Mouse (Mus musculus) layer of hippocampus, postnatal 25 days (tissue): ENCODE results near the gene Ccdc78. TPM values are rescaled to one million over a fixed set of nuclear protein-coding genes. Genes with fewer than 3 reads are reported as not detected.
"Not testable (repeated sequence)": the region's sequence is repeated elsewhere in the genome, so short reads cannot be mapped to it uniquely, and the experiment has no call there.

Experiments
- DNase-seq, 2 experiments: peaks; one replicate each; pipeline ENCODE4 v3.0.0; 2022; ENCODE audit warnings: mixed read lengths in 2 of 2, low spot score in 1 of 2; ENCODE audit errors: extremely low spot score in 1 of 2
- total RNA-seq, 2 experiments: library from RNA; stranded (reverse); gene quantifications; 2 replicates each; pipeline ENCODE4 v1.2.3; 2021

The Ccdc78 gene
- total RNA-seq: not detected

- no peak for DNase-seq
These were observed at the start of gene Ccdc78 for GRCm38 (mm10) chr17:25786280-25786679. Gene Ccdc78, plus strand, starts transcription at chr17:25786580.

DNA sequence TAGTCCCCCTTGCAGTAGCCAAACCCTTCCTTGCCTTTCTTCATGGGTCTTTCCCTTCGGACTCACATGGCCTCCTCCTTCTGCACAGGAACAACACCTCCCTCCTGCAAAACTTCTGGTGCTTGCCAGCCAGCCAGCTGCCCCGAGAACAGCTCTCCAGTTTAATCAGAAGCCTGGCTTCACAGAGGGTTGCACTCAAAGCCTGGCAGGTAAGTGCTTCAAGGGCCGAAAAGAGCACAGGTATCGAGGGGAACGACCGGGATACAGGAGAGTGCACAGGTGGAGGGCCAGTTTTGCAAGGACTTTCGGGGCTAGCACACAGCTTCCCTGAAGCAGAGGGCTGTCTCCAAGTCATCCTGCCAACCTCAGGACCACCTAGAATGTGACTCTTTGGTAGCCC lies 47.5 kb upstream of the Ccdc78 start:
- DNase-seq: no peak

GRCm38 (mm10) chr17:25741471-25741870 lies 44.9 kb upstream of the Ccdc78 start:
- not testable (repeated sequence) for DNase-seq

GRCm38 (mm10) chr17:25743831-25744230 lies 42.5 kb upstream of the Ccdc78 start:
- no peak for DNase-seq

DNA sequence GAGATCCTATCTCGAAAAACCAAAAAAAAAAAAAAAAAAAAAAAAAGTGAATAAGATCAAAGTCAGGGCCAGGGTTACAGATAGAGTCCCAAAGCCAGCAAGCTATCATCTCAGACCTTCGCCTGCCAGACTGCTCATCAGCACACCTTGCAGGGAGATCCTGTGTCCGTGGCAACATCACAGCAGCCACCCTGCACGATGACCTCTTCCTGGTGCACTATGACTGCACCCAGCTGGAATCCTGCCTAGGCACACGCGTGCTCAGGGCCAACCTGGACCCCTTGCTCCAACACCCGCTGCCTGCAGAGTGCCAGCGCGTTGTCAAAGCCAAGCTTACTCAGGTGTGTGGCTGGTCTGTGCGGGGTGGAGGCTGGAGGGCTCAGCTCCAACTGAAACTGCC lies 42.1 kb upstream of the Ccdc78 start:
- DNase-seq: no peak

DNA sequence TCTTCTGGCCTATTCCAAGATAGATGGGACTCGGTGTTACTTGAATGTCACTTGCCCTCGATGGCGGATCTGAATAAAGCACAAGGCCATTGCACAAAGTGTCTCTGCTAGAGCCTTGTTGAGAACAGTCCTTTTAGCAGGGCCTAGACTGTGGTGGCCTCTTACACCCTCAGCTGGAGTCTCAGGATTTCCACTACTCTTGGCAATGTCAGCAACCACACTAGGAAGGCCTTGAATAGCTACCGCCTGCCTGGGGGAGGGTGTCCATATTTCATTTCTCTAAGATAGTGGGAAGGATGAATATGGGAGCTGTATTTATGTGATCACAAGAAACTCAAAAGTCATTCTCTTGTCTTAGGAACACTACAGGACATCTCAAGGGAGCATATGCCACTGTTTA lies 38.1 kb upstream of the Ccdc78 start:
- DNase-seq: no peak

- no peak for DNase-seq
These were observed 37.1 kb upstream of the Ccdc78 start for GRCm38 (mm10) chr17:25749314-25749713.

DNA sequence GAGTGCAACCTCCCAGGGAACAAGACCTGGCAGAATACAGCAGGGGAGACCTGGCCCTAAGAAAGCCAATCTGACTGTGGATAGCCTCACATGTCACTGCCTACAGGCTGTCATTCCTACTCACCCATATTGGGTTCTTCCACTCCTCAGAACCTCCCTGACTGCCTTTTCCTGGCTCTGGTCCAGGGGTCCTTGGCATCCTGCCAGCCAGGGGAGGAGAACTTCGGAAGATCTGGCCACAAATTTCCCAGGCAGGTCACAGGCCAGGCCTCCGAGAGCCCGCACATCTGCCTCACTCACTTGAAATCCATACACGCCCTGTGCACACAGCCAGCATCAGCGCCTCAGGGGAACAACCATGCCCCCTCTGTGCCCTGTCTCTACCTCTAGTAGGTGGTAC lies 34.9 kb upstream of the Ccdc78 start:
- DNase-seq: peak in 1 of 2 experiments; percentile 51

DNA sequence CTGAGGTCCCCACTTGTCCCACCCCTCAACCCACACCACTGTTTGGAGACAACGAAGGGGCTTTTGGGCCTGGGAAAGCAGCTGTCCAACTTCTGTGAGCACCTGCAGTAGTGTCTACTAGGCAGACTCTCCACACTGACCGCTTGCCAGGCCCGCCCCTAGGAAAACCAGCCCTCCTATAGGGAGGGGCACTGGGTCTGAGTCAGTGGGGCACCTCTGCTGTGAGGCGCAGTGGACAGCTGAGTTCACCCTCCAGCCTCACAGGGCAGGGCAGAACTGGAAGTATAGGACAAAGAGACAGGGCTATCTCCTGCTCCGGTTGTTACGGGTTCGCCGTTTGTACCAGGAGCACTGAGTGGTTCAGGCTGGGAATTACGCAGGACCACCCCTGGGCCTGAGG lies 32.1 kb upstream of the Ccdc78 start, which contains the start of gene Msln:
Gene Msln (minus strand): TSS at position 138 of the 400 bp plus-strand sequence.
- no peak for DNase-seq

DNA sequence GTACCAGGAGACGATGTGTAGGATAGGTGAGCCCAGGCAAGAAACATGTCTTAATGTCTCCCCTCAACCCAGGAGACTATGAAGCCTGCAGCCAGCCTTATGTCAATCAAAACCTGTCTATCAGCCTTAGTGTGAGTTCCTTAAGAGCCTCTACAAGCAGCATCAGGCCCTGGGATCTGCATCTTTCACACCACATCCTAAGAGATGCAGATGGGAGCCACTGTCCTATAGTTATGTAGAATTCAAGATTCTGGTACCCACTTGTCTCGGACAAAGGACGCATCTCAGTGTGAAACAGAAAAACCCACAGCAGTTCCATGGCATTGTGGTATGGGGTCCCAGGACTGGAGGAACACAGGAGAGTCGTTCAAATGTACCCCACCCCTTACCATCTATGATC lies 31.3 kb upstream of the Ccdc78 start:
- no peak for DNase-seq

DNA sequence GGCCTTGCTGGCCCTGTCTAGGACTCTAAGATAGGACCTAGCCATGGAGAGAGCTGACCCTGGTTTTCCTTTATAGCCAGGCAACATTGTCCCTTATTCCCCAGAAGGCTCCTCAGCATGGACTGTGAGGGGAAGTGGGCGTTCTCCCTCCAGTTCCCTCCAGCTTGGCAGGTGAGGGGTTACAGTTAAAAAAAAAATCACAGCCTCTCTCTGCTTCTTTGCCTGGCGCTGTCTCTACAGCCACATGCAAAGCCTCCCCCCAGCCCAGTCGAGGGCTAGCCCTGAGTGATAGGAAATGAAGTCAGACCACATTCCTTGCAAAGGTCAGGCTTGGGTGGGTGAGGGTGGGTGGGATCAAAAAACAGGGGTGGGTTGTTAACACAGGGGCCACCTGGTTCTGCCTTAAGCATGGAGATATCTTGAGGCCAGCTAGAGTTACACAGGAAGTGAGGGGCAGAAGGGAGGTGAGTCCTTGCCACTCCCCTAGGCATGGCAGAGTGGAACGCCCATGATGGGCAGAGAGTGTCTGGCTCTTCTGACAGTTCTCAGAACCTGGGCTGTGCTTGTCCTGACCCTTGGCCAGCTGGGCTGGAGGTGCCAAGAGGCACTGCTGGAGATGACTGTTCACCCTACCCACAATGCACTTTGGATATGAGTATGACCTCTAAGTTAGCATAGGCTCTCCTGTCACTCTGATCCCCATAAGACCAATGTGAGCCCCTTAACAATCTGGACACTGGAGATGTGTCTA lies 30.6 kb upstream of the Ccdc78 start:
- no peak for DNase-seq

DNA sequence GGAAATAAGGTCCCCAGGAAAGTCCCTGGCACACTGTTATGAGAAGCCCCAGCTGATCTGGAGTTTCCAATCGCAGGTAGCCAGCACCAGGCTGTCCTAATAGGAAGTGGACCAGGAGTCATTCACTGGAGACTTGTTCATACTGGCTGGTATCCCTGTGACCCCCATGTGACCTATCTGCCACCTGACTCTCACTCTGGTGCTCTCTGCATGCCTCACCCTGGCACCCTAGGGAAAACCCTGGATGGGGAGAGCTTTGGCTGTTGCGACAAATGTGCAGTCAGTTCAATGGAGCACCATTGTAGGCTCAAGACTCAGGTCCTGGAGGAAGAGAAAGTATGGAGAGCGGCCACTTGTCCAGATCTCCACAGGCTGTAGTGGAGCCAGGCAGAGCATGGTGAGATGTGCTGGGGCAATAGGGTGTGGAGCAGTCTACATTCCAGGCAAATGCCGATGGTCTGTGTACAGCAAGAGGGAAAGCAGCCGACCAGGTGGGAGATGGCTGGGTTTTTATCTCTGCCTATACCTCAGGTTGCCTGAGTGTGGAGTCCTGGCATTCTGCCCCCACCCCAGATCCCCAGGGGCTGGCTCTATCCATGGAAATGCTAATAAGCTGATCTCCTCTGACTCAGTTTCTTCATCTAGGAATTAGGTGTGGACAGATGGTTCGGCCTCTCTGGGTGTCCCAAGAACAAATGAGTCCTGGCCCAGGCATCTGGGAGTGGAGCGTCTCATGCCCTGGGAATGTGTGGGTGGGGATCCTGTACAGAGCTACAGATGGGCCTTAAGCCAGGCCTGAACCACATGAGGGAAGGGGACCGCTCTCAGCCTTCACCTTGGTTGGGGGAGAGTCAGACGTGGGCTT lies 29.8 kb upstream of the Ccdc78 start:
- no peak for DNase-seq

- no peak for DNase-seq
These were observed 28.7 kb upstream of the Ccdc78 start for GRCm38 (mm10) chr17:25757691-25758090.

DNA sequence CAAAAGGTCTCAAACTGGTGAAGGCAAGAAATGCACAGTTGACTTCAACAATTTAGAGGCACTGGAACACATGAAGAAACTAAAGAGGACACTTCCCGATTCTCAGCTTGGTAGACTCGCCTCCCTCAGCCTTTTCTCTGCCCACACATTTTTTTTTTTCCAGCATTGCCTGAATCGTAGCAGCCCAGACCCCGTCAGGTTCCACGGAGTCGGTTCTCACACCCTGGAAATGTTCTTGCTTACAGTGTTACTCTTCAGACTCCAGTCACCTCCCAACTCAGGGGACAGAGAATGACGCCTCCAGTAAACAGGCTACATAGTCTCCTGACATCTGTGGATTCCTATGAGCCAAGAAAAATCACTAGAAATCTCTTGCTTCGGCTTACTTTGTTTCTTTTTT lies 26.2 kb upstream of the Ccdc78 start:
- DNase-seq: no peak

GRCm38 (mm10) chr17:25761561-25761970 lies 24.8 kb upstream of the Ccdc78 start:
- DNase-seq: no peak

DNA sequence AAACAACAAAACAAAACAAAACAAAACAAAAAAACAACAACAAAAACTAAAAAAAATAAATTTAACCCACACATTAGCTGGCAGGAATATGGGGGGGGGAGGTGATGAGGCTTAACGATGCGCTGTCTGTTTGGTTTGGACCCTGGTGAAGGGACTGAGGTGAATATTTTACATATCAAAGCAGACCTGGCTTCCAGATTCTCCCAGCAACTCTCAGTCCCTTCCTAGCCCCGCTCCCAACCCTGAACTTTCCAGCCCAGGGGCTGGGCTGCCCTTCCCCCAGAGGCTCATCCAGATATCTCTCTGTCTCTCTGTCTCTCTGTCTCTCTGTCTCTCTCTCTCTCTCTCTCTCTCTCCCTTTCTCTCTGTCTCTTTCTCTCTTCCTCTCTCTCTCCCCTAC lies 23.8 kb upstream of the Ccdc78 start:
- DNase-seq: no peak

DNA sequence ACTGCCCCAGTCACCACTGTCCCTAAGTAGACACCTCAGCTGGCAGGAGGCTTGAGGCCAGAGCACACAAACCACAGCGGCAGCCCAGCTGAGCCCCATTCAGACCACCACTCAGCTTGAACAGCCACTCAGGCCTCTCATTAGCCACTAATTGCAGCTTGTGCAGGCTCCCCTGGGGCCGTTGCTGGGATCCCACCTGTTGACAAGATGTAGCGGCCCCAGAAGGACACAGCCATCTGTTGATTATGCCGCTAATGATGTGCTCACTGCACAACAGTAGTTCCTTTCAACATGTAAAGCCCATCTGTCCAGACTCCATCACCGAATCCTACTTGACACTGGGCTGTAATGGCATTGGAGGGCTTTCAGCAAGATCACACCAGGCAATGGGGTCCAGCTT lies 20.5 kb upstream of the Ccdc78 start:
- no peak for DNase-seq

DNA sequence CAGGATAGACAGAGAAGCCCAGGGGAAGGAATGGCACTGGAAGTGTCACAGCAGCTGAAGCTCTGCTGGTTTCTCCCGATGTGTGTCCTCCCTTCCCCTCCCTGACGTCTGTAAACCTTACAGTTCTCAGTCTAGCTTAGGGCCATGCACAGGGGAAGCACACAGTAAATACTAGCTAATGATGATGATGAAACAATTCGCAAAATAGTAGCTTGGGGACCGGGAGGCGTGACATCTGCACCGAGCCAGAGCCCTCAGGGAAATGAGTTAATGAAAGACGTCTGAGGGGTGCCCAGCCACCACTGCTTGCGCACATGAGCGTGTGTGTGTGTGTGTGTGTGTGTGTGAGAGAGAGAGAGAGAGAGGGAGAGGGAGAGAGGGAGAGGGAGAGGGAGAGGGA lies 17.0 kb upstream of the Ccdc78 start:
- DNase-seq: no peak

DNA sequence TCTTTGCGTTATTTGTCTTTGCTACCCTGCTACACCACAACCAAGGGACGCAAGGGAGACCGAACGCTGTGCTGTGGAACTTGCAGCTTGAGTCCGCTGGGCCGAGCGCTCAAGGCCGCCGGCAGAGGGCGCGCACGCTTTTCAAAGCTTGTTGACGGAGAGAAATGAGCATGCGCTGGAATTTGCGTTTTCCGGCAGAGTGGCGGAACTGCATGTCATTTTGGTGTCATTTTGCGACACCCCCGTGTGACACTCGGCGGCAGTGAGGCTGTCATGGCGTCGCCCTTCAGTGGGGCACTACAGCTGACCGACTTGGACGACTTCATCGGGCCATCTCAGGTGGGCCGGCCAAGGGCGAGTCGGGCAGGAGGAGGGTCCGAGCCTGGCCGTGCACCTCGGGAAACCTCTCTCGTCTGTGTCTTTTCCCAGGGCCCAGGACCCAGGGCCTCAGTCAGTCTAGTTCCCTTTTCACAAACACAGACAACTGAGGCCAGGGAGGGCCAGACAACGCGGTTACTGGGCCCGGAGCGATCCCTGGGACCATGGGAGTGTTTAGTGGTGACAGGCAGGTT lies 12.7 kb upstream of the Ccdc78 start, which contains the start of gene Narfl:
Gene Narfl (plus strand): TSS at position 228 of the 572 bp plus-strand sequence.
- DNase-seq: peak; percentile 99 to 100

DNA sequence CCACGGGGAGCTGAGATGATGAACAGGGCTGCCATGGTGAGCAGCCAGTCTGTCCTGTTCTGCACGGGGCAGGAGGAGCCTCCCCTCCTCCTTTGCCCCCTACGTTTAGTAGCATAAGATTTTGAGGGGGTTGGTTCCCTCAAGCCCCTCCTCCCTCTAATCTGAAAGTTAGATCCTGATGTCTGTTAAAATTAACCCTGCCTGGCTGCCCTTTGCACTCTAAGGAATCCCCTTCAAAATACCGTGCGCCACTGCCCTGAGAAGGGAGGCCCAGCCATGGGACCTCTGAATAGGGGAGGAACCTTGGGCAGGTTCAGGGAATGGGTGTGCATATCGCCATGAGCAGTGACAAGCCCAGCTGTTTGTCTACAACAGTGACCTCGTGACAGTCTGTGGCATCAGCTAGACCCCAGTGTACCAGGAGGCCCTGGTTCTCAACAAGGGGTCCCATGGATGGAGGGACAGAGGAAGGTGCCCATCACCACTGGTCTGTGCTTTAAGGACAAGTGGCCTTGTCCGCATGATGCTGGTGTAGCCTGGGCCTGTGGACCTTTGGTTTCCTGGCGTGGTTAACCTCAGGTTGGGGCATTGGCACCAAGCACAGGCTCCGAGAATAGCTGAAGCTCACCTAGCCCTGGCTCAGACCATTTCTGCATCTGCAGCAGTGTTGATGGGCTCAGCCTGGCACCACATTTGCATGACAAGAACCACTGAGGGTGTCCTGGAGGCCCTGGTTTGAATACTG lies 10.9 kb upstream of the Ccdc78 start:
- no peak for DNase-seq
